Mouse (Mus musculus) kidney, postnatal 10 days (tissue): Measurements from ENCODE around the gene Gm4553.
"Not testable (repeated sequence)": the region's sequence is repeated elsewhere in the genome, so short reads cannot be mapped to it uniquely, and the experiment has no call there.

Experiments
- DNase-seq: peaks from one replicate; pipeline ENCODE4 v3.0.0; 2021; ENCODE audit warnings: mixed read lengths

The Gm4553 gene

DNA sequence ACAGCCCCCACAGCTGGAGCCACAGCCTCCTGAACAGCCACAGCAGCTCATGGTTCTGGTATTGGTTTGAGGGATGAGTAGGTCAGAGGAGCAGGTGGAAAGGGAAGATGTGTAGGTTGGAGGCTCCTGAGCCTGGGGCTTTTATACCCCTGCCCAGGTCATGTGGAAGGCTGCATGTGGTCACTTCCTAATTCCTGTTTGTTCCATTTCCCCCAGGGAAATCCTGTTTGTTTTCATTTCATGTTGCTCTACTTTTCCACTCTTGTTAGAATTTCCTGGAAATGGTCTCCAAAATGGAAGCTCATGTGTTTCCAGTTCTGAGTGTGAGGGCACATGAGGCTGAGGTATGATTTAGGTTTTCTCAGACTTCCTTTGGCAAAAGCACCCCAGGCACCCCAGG is at the start of gene Gm4553:
TSS of gene Gm4553 (minus strand) at position 101 of the 400 bp plus-strand sequence.
- DNase-seq: not testable (repeated sequence)

DNA sequence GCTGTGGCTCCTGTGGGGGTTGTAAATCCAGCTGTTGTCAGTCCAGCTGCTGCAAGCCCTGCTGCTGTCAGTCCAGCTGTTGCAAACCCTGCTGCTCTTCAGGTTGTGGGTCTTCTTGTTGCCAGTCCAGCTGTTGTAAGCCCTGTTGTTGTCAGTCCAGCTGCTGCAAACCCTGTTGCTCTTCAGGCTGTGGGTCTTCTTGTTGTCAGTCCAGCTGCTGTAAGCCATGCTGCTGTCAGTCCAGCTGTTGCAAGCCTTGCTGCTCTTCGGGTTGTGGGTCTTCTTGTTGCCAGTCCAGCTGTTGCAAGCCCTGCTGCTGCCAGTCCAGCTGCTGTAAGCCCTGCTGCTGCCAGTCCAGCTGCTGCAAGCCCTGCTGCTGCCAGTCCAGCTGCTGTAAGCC is 46.6 kb upstream of the Gm4553 start:
- not testable (repeated sequence) for DNase-seq

DNA sequence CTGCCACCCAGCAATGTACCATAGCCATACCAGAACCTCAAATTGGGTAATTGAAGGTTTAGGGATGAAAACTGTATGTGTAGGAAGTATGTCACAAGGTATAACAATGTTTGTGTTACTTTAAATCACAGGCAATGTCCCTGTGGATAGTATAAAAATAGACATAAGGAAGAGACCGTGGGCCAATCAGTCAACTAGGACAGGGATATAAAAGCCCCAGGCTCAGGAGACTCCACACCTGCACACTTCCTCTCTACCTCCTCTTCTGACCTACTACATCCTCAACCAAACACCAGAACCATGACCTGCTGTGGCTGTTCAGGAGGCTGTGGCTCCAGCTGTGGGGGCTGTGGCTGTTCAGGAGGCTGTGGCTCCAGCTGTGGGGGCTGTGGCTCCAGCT is 46.0 kb upstream of the Gm4553 start, which contains the start of gene Gm7579:
TSS of gene Gm7579 (plus strand) at position 301 of the 400 bp plus-strand sequence.
- no peak for DNase-seq

DNA sequence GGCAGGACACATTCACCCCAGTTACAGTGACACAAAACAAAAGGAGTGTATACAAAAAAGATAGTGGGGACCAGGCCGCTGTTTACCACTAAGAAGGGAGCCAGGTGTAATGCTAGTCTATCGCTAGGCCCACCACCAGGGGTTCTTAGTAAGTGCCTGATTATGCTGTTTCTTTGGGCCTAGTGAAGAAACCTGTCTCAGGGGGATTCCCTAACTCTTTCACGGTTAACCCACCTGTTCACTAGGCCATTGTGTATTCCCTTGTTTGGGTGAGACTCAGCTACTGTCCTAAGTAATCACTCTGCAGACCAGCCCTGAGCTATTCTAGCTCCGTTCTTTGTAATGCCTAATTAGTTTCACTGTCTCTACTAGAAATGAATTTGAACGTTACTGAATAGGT is 41.4 kb upstream of the Gm4553 start:
- not testable (repeated sequence) for DNase-seq

DNA sequence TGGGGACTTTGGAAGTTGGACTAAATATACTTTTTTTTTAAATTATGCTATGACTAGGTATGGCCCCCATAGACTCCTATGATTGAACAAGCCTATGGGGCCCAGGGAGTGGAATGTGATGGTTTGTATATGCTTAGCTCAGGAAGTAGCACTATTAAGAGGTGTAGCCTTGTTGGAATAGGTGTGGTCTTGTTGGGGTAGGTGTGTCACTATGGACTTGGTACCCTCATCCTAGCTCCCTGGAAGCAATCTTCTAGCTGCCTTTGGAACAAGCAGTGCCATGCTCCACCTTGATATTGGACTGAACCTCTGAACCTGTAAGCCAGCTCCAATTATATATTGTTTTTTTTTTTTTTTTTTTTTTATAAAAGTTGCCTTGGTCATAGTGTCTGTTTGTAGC is 39.9 kb upstream of the Gm4553 start:
- DNase-seq: no peak

DNA sequence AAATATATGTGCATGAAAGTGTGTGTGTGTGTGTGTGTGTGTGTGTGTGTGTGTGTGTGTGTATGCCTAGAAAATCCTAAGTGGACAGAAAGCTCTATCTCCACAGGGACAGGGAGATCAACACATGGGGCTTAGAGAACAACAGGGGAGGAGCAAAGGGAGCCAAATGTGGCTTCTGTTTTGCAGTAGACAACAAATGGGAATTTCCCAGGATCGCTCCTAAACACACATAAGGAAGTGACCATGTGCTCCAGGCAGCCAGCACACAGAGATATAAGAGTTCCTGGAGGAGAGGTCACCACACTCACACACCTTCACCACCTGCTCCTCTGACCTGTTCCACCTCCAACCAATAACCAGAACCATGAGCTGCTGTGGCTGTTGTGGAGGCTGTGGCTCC is 35.5 kb upstream of the Gm4553 start, which contains the start of gene Krtap5-3:
TSS of gene Krtap5-3 (plus strand) at position 301 of the 400 bp plus-strand sequence.
- no peak for DNase-seq

DNA sequence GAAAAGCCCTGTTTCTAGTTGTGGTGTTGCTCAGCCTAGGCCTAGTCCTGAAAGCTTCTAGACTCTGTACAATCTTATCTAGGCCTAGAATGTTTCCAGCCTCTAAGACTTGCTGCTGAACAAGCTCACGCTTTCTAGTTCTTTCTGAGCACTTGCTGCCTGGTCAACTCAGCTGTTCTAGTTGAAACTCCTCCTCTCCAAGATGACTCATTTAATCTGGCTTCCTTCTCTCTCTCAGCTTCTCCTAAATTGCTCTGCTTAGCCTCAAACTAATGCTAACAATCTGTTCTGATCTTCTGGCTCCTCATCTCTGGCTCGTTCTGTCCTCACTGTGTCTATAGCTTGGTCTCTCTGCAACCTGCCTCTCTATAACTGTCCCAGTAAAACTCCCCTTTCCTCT is 33.2 kb upstream of the Gm4553 start:
- DNase-seq: no peak

DNA sequence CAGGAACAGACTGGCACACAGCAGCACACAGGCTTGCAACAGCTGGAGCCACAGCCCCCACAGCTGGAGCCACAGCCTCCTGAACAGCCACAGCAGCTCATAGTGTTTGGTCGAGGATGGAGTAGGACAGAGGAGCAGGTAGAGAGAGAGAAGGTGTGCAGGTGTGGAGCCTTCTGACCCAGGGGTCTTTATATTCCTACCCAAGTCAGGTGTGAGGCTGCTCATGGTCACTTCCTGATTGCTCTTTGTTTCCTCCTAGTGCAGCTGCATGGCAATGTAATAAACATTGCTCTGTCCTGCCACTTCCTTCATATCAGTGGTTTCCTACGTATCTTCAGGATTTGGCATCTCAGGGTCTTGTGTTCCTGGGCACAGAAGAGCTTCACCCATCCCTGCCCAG is 24.8 kb upstream of the Gm4553 start, which contains the start of gene Gm10153:
TSS of gene Gm10153 (minus strand) at position 101 of the 400 bp plus-strand sequence.
- no peak for DNase-seq

DNA sequence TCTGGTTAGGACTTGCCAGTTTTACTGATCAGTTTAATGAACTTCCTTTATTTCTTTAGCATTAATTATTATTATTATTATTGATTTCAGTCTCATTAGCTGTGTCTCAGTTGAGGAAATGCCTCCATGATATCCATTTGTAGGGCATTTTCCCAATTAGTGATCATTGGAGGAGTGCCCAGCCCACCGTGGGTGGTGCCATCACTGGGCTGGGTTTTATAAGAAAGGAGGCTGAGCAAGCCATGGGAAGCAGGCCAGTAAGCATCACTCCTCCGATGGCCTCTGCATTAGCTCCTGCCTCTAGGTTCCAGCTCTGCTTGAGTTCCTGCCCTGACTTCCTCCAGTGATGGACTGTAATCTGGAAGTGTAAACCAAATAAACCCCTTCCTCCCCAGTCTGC is 22.6 kb upstream of the Gm4553 start:
- DNase-seq: no peak

DNA sequence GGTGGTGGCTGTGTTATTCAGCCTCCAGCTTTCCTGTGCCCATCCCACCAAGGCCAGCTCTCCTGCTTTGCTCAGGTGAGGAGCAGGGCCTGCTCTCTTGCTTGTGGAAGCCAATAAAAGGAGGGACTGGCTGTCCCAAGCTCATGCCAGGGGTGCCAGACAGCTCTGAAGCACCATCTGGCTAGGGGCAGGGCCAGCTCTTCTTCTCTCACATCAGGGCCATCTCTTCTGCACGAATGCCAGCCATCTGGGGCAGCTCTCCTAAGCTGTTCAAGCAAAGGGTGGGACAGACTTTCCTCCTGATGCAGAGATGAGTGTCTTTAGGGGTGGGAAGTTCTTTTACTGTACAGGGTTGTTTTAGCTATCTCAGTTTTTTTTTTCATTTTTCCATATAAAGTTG is 15.5 kb upstream of the Gm4553 start:
- DNase-seq: no peak

DNA sequence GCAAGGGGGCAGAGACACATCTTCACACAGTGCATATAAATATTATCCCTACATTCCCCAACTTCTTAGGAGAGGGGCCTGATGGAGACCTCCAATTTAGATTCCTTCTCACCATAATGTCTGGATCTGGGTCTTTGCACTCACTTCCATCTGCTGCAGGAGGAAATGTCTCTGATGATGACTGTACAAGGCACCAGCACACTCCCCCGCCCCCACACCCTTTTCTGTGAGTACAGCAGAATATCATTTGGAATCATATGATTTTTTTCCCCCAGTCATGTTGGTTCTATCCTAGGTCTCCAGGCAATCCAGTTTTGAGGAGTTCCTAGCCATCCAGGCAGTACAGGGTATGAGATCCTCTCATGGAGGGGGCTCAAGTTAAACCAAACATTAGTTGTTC is 13.1 kb upstream of the Gm4553 start:
- DNase-seq: no peak

DNA sequence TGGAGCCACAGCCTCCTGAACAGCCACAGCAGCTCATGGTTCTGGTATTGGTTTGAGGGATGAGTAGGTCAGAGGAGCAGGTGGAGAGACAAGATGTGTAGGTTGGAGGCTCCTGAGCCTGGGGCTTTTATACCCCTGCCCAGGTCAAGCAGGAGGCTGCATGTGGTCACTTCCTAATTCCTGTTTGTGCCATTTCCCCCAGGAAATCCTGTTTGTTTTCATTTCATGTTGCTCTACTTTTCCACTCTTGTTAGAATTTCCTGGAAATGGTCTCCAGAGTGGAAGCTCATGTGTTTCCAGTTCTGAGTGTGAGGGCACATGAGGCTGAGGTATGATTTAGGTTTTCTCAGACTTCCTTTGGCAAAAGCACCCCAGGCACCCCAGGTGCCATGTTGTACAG is 10.4 kb upstream of the Gm4553 start, which contains the start of gene Krtap5-2:
TSS of gene Krtap5-2 (minus strand) at position 101 of the 400 bp plus-strand sequence.
- DNase-seq: not testable (repeated sequence)

DNA sequence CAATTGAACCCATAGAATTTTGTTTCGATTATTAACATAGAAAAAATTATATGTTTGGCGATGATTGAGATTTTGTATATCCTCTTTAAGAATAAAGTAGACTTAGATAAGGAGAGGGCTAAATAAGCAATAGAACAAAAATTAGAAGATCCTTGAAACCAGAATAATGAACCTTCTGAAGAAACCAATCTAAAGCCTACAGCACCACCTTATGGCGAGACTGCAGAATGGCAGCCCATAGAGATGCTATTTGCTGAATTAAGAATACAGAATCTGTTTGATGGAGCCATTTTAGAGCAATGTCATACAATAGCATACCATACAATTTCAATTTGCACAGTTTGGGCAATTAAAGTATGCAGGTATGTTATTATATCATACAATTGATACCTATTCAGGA is 4.3 kb upstream of the Gm4553 start:
- DNase-seq: no peak

DNA sequence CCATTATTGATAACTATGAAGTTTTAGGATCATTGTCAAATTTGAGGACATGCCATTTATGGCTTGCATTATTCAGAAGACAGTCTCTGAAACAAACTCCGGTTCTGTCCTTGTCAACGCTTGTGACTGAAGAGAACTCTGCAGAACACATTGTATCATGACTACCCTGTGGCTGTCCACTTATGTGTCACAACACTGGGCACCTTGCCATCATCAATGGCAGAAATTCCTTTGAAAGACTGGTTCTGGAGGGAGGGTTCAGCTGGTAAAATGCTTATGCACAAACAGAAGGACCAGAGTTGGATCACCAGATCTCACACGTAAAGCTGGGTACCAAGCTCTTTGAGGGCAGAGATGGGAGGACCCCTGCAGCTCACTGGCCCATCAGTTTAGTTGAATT is 6.2 kb downstream of the Gm4553 start:
- no peak for DNase-seq

DNA sequence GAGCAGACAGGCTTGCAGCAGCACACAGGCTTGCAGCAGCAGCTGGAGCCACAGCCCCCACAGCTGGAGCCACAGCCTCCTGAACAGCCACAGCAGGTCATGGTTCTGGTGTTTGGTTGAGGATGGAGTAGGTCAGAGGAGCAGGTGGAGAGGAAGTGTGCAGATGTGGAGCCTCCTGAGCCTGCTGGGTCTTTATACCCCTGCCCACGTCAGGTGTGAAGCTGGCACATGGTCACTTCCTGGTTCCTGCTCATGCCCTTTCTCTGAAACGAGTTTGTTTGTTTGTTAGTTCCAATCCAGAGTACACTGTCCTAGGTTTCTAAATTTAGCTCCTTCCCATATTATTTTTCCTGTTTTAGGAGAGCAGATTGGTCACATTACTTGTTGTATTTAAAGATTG is 8.5 kb downstream of the Gm4553 start, which contains the start of gene Gm29735:
TSS of gene Gm29735 (minus strand) at position 101 of the 400 bp plus-strand sequence.
- DNase-seq: not testable (repeated sequence)

DNA sequence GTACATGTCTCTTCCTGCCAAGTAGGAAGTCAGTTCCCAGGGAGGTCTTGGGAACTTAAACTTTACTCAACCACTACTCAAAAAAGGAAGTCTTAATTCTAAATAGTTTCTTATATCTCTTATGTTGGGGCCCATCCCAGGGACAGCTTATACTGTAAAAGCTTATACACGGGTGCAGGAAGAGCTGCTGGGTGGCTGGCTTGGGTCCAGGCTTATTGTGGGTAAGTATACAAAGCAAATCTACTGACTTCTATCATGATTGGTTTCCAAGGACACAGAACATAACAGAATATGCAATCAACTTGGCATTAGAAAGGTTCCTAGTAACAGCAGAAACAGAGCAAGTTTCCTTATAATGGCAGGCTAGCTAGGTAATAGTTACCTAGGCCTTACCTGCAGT is 10.2 kb downstream of the Gm4553 start:
- no peak for DNase-seq

DNA sequence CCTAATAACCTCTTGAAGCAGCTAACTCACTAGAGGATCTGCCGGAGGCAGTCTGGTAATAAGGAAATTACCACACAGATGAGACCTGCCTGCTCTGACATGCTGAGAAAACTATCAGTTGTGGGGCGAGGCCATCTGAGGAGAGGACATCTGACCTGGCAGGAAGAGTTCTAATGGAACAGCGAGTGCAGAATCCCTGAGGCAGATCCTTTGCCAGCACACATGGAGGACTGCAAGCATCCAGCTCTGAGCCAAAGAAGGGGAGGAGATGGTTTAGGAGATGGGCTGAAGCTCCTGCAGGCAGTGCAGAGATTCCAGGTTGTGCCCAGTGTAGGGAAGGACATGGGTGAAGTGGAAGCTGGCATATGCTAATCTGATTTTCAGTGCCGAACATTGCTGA is 13.3 kb downstream of the Gm4553 start:
- DNase-seq: no peak

DNA sequence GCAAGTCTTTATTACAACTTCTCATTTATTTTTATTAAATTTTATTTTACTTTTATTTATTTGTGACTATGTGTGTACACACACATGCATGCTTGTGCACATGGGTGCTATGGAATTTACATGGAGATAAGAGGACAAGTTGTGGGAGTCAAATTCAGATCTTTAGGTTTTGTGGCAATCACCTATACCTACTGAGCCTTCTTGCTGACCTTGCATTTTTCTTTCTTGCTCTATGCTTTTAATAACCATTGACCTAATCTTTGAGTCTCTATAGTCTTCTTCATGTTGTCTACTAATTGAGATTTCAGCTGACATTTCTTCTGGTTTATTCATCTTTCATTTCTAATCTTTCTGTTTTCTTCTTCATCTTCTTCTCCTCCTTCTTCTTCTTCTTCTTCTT is 16.9 kb downstream of the Gm4553 start:
- DNase-seq: no peak

DNA sequence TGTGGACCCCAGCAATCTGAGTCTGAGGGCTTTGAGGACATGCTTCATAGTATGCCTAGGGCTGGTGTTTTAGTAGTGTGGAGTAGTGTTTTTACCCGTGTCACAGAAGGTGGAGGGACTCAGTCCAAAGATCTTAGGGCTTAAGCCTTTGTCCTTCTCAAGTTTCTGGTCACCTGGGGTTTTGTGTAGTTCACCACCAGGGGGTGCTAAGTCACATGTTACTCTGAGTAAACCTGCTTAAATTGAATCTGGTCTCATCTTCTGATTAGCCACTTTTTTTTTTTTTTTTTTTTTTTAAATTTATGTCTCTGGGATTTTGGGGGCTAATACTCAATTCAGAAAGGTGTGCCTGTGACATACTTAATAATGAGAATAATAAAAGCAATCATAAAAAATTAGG is 19.5 kb downstream of the Gm4553 start:
- peak; percentile 78 for DNase-seq

DNA sequence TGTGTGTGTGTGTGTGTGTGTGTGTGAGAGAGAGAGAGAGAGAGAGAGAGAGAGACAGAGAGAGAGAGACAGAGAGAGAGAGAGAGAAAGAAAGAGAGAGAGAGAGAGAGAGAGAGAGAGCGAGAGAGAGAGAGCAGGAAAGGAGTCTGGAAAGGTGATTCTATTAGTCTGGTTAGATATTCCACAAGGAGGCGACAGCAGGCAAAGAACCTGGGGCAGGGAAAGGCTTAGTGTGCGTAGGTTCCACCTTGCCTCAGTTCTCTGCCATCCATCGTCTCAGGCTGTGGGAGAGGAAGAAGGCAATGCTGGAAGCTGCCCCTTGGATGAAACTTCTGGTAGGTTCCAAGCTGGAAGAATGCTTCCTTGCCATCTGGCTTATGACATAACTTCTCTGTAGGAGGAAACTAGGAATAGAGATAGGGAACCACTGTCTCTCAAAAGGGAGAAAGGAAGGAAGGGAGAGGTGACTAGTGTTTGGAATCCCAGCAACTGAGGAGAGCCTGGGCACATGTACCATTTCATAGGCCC is 20.1 kb downstream of the Gm4553 start:
- DNase-seq: no peak

DNA sequence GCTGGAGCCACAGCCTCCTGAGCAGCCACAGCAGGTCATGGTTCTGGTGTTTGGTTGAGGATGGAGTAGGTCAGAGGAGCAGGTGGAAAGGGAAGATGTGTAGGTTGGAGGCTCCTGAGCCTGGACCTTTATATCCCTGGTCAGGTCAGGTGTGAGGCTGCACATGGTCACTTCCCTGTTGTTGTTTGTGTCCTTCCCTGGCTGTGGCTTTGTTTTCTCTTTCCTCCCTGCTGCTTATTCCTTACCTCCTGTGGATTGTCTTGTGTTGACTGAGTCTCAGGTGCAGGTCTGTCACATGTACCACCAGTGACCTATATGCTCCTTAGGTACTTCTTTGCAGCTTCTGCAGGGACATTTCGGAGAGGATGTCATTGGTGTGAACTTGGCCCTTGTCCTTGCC is 21.0 kb downstream of the Gm4553 start, which contains the start of gene Gm45337:
TSS of gene Gm45337 (minus strand) at position 101 of the 400 bp plus-strand sequence.
- no peak for DNase-seq

DNA sequence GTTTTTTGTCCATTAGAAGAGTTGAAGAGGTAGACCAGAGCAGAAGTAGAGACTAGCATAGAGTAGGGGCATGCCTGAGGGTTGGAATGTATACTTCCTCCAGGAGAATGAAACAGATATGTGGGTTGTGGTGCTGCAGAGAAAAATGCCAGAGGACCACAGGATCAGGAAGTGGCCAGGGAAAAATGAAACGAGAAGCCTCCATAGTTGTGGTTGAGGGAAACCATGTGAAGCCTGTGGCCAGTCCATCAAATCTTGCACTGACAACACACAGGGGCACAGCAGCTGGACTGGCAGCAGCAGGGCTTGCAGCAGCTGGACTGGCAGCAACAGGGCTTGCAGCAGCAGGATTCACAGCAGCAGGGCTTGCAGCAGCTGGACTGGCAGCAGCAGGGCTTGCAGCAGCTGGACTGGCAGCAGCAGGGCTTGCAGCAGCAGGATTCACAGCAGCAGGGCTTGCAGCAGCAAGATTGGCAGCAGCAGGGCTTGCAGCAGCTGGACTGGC is 22.0 kb downstream of the Gm4553 start:
- not testable (repeated sequence) for DNase-seq

DNA sequence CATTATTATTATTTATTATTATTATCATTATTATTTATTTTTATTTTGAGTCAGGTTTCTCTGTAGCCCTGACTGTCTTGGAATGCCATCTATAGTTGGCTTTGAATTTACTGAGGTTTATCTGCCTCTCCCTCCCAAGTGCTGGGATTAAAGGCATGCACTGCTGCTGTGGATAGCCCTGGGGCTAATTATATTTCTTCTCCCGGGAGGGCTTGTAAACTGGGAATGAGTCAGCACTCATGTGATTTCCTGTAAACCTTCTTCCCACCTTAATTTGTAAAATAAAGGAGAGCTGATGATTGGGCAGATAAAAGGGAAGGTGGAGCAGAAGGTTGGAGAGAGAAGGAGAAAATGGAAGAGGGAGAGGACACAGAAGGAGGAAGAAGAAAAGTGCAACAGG is 24.8 kb downstream of the Gm4553 start:
- DNase-seq: no peak

DNA sequence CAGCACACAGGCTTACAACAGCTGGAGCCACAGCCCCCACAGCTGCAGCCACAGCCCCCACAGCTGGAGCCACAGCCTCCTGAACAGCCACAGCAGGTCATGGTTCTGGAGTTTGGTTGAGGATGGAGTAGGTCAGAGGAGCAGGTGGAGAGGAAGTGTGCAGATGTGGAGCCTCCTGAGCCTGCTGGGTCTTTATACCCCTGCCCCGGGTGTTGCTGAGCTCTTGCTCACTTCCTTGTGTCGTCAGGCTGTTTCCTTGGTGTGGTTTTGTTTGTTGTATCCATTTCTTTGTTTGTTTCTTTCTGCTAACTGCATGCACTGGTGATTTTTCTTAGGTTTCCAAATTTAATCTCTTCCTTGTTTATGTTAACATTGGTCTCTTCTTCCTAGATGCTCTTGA is 29.6 kb downstream of the Gm4553 start, which contains the start of gene Gm39115:
TSS of gene Gm39115 (minus strand) at position 101 of the 400 bp plus-strand sequence.
- DNase-seq: not testable (repeated sequence)
